Mouse (Mus musculus): ENCODE data around the gene Nudcd3.

DNA sequence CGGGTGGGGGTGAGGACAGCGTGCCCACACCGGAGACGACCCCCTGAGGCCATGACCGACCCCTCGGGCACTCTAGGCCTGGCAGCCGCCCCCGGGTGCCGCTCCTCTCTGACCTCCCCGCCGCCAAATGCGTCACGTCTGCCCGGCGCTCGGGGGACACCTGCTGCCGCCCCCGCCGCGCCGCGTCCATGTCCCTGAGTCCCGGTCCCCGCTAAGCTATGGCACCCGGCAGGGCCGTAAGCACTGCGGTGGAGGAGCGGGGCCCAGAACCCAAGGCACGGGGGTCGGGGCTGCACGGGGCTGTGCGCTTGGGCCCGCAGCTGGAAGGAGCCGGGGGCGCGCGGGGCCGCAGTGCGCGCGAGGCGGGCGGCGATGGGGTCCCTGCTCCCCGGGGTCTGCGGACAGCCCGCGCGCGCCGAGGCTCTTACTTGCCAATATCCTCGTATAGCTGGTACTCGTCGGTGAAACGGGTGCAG lies 135.1 kb downstream of the Nudcd3 start:
- no peak for TF ChIP-seq CTCF (IDR thresholded peaks at IDR 0.05; ENCODE audit: extremely low read depth, insufficient read length, insufficient replicate concordance, low read depth, low read length)
- no peak for TF ChIP-seq POLR2A (IDR thresholded peaks at IDR 0.05; ENCODE audit: low read depth, low read length)
